Mouse (Mus musculus) heart, adult 18-20 months (tissue): Measurements from ENCODE around the gene Hyal1. TPM values are rescaled to one million over a fixed set of nuclear protein-coding genes. Genes with fewer than 3 reads are reported as not detected.

Experiments
- DNase-seq, 2 experiments: peaks; one replicate each; pipeline ENCODE4 v3.0.0; 2021 to 2022; ENCODE audit warnings: mixed read lengths in 1 of 2
- total RNA-seq, 2 experiments: library from RNA; stranded (reverse); gene quantifications; 2 replicates each; pipeline ENCODE4 v1.2.3; 2021

Hyal1 gene
- total RNA-seq, 2 experiments from 2014 or later, result 3.4 to 5.1 TPM

GRCm38 (mm10) chr9:107617461-107617860, 40.7 kb downstream of the Hyal1 start:
- DNase-seq, result no peak

DNA sequence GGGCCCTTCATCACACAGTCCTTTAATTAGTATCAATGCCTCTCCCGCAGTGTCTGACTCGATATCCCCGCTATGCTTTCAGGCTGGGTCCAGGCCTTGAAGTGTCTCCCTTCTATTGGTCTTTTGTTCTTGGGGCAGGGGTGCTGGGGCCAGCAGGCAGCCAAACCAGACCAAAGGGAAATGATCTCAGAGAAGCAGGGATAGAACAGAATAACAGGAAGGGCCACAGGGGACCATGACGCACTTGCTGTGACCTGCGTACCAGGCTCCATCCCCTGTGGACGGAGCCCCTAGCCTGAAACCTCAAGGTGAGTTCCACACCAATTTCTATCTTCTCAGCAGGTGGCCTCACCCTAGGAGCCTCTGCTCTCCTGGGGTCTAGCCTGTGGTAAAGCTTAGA, 41.4 kb downstream of the Hyal1 start:
- DNase-seq, result peak in 1 of 2 experiments; percentile 38

DNA sequence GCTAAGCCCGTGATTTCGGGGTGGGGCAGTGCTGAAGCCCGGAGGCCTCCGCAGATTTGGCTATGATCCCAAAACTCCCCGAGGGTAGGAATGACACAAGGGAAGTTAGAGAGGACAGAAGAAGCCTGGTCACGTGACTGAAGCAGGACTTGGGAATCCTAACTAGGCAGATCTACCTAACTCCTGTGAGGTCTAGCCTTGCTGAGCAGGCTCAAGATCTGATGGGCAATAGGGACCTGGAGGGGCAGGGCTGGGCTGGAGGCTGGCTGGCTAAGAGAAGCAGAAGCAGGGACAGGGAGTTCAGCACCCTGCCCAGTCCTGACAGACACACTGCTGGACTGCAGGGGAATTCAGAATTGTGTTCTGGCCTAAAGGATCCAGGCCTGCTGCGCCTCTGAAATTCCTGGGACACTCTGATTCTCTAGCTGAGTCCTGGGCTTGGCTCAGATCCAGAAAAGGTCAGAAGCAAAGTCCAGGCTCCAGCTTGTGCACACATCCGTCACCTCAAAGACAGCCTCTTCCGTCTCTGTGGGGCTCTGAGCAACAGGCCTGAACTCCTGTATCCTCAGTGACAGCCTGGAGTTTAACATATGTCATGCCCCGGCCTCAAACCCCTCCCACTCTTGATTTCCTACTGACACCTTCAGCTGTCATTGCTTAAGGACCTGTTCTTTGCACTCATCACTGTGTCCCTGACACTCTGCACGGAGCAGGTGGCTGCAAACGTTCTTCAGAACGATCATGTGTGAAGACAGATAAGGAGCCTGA, 42.2 kb downstream of the Hyal1 start:
- peak; percentile 77 to 85 for DNase-seq

- DNase-seq, result no peak
These were observed 42.8 kb downstream of the Hyal1 start for GRCm38 (mm10) chr9:107619546-107619879.

- DNase-seq, result peak in 1 of 2 experiments; percentile 36
These were observed 44.2 kb downstream of the Hyal1 start for GRCm38 (mm10) chr9:107620954-107621353.

DNA sequence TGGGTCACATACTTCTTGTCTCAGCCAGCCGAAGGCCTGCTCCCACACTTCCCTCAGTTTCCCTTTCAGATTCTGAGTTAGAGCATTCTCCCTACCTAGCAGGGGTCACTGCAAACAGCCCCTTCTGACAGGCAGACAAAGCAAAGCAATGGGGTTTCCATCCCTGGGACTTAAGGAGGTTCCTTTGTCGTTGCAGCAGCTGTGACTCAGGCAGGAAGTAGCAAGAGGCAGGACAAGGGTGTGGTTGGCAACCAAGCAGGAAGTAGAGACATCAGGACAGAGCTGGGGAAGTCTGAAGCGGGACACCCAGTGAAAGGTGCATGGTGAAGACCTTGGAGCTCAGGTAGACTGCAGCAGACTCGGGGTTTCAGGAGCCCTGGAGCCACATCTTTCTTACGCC, 47.8 kb downstream of the Hyal1 start:
- DNase-seq, result peak; percentile 69 to 89

DNA sequence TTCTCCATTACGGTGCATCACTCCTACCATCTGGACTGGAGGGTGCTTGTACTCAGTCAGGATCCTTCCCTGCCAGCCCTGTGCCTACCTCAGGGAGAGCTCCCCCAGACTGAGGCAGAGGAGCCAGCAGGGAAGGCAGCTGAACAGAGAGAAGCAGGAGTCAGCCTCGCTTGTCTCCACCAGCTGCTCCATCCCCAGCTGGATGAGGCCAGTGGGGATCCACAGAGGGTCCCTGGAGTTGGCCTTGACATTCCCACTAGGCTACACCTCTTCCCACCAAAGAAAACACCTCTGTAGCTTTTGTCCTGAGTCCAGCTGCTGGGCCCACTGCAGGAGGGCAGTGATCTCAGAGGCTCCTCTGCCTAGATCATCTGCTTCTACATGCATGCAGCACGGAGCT, 48.2 kb downstream of the Hyal1 start:
- DNase-seq, result no peak

- DNase-seq, result peak in 1 of 2 experiments; percentile 30
These were observed 48.8 kb downstream of the Hyal1 start for GRCm38 (mm10) chr9:107625351-107626128.

- peak in 1 of 2 experiments; percentile 43 for DNase-seq
These were observed 49.6 kb downstream of the Hyal1 start for GRCm38 (mm10) chr9:107626158-107626843.

- DNase-seq, result peak; percentile 84 to 91
These were observed 50.1 kb downstream of the Hyal1 start for GRCm38 (mm10) chr9:107626844-107627277.

GRCm38 (mm10) chr9:107627387-107628255, 50.9 kb downstream of the Hyal1 start:
- peak in 1 of 2 experiments; percentile 43 for DNase-seq

DNA sequence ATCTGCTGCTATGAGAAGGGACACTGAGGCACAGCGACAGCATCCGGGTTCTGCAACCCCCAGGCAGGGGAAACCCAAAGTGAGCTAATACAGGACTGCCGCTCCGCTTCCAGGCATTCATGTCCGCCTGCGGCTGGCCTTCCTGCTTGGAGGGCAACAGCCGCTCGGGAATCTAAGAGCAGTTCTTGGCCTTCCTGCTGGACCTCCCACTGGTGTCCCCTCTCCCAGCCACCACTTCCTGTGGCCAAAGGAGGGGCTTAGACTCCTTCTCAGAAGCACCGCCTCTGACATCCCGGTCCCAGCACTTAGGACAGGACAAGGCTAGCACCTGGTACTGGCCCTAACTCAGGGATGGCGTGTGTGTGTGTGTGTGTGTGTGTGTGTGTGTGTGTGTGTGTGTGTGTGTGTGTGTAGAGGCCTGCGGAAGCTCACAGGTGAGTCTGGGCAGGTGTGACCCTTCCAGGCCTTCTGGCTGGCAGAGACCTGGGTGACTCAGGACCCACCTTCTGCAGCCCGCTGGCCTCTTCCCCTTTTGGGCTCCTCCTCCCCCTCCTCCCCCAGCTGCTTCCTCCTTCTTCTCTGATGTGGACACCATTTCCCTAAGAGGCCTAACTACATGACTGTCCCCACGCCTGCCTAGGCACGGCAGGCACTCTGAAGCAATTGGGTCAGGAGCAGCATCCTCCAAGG, 52.1 kb downstream of the Hyal1 start:
- peak; percentile 65 to 88 for DNase-seq

GRCm38 (mm10) chr9:107629411-107629730, 52.6 kb downstream of the Hyal1 start:
- DNase-seq, result no peak

DNA sequence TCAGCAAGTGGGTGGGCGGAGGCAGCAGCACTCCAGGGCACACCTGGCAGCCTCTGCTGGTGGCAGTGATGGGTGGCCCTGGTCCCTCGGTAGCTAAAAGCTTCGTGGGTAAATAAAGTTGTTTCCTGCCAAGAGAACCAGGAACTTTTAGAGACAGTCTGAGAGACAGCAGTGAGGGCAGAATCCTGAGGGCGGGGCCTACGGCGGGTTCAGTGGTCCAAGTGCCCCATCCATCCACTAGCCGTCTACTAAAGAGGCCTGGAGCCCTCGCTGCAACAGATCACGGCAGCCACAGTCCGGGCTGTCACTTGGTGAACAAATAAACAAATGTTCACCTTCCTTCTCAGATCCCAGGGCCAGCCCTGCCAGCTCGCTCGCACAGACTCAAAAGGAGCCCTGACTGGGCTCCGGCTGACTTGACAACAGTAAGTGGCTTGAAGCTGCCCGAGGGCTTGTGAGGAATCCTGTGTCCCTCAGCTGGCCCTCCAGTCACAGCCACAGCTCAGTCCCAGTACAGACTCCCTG, 53.2 kb downstream of the Hyal1 start:
- peak; percentile 36 to 41 for DNase-seq

- peak; percentile 41 to 49 for DNase-seq
These were observed 53.8 kb downstream of the Hyal1 start for GRCm38 (mm10) chr9:107630576-107630975.

Other genes with a start within 250 kb of the Hyal1 start
- 10 to 100 TPM; 20.4 to 22.7 TPM for gene Hemk1, start 238.6 kb upstream of the Hyal1 start, total RNA-seq
- gene 6430571L13Rik, start 236.3 kb upstream of the Hyal1 start, total RNA-seq, result 1 to 10 TPM; 3.5 to 5.3 TPM
- gene Cacna2d2, start 177.3 kb upstream of the Hyal1 start, total RNA-seq, result 10 to 100 TPM; 14.8 TPM
- gene Tmem115, start 43.0 kb upstream of the Hyal1 start, total RNA-seq, result 10 to 100 TPM; 22.2 to 22.3 TPM
- gene Cyb561d2, start 34.7 kb upstream of the Hyal1 start, total RNA-seq, result 1 to 10 TPM; 4.2 to 4.6 TPM
- 10 to 100 TPM; 20.4 to 21.0 TPM for gene Nprl2, start 34.7 kb upstream of the Hyal1 start, total RNA-seq
- under 1 TPM in 1 of 2 experiments, not detected in 1; 0.62 TPM for gene Zmynd10, start 29.6 kb upstream of the Hyal1 start, total RNA-seq
- 10 to 100 TPM; 15.1 TPM for gene Rassf1, start 25.4 kb upstream of the Hyal1 start, total RNA-seq
- 10 to 100 TPM; 38.3 to 40.9 TPM for gene Tusc2, start 13.7 kb upstream of the Hyal1 start, total RNA-seq
- 10 to 100 TPM; 31.4 to 40.0 TPM for gene Hyal2, start 9.0 kb upstream of the Hyal1 start, total RNA-seq
- 10 to 100 TPM; 16.1 to 20.1 TPM for gene Naa80, start 2.0 kb downstream of the Hyal1 start, total RNA-seq
- under 1 TPM; 0.28 to 0.37 TPM for gene Hyal3, start 3.9 kb downstream of the Hyal1 start, total RNA-seq
- gene Ifrd2, start 10.7 kb downstream of the Hyal1 start, total RNA-seq, result 10 to 100 TPM; 48.5 to 48.8 TPM
- 10 to 100 TPM; 20.4 to 22.9 TPM for gene Sema3b, start 32.3 kb downstream of the Hyal1 start, total RNA-seq
- gene Gnai2, start 58.4 kb downstream of the Hyal1 start, total RNA-seq, result 100 to 1,000 TPM; 241 to 253 TPM
- gene Slc38a3, start 92.6 kb downstream of the Hyal1 start, total RNA-seq, result 10 to 100 TPM; 48.3 to 61.0 TPM
- not detected for gene Gnat1, start 102.8 kb downstream of the Hyal1 start, total RNA-seq
- 10 to 100 TPM; 14.7 to 16.5 TPM for gene Sema3f, start 133.5 kb downstream of the Hyal1 start, total RNA-seq
- 10 to 100 TPM; 48.6 to 57.9 TPM for gene Rbm5, start 194.1 kb downstream of the Hyal1 start, total RNA-seq